Mouse (Mus musculus): ENCODE results near the gene Sema3b. TPM values are rescaled to one million over a fixed set of nuclear protein-coding genes. Genes with fewer than 3 reads are reported as not detected.

Sema3b gene
- polyA plus RNA-seq, 1 experiment from 2014 or later = 2.8 TPM

GRCm38 (mm10) chr9:107551890-107552355 lies 57.1 kb downstream of the Sema3b start:
- ATAC-seq (ENCODE audit: low read depth) = no peak
- Histone ChIP-seq H3K4me1 (ENCODE audit: control insufficient read depth, insufficient read depth, low read length) (peaks cover 21% of the 10 kb centered on the region), H3K36me3 (ENCODE audit: control insufficient read depth, insufficient read depth, low read length) (no peaks in the 10 kb centered on the region), H3K9ac (replicated peaks; ENCODE audit: low read depth, low read length) (peak overlapping the region; percentile 51), H3K4me3 (ENCODE audit: low read depth, low read length) (peak overlapping the region; percentile 29), H3K9me3 (ENCODE audit: control insufficient read depth, low read length) (no peaks in the 10 kb centered on the region), H3K27ac (ENCODE audit: low read depth, low read length) (no peak overlapping the region), H3K27me3 (ENCODE audit: control insufficient read depth, insufficient read depth, low read length) (peaks cover 24% of the 10 kb centered on the region), H3K4me2 (ENCODE audit: low read depth, low read length) (peak overlapping the region; percentile 50)
- 7% methylated on average over 8 of the region's 8 CpGs for WGBS

GRCm38 (mm10) chr9:107551117-107551889 lies 57.7 kb downstream of the Sema3b start, which contains the start of gene Rassf1:
TSS of gene Rassf1 (plus strand) at chr9:107551555.
- Histone ChIP-seq H3K9me3 (ENCODE audit: control insufficient read depth, low read length) (no peaks in the 10 kb centered on the region), H3K4me2 (ENCODE audit: low read depth, low read length) (peak within 1 kb of the TSS; percentile 50), H3K36me3 (ENCODE audit: control insufficient read depth, insufficient read depth, low read length) (no peaks in the 10 kb centered on the region), H3K27ac (ENCODE audit: low read depth, low read length) (no peak within 1 kb of the TSS), H3K4me3 (ENCODE audit: low read depth, low read length) (peak within 1 kb of the TSS; percentile 29), H3K27me3 (ENCODE audit: control insufficient read depth, insufficient read depth, low read length) (peaks cover 24% of the 10 kb centered on the region), H3K4me1 (ENCODE audit: control insufficient read depth, insufficient read depth, low read length) (peaks cover 28% of the 10 kb centered on the region), H3K9ac (replicated peaks; ENCODE audit: low read depth, low read length) (peak within 1 kb of the TSS; percentile 51)
- under 1% methylated on average over 63 of the region's 63 CpGs for WGBS
- ATAC-seq (ENCODE audit: low read depth) = no peak

- Histone ChIP-seq H3K27me3 (ENCODE audit: control insufficient read depth, insufficient read depth, low read length) (peaks cover 24% of the 10 kb centered on the region), H3K9ac (replicated peaks; ENCODE audit: low read depth, low read length) (no peak overlapping the region), H3K4me2 (ENCODE audit: low read depth, low read length) (peak overlapping the region; percentile 50; the same call in 1 of the 2 replicates), H3K27ac (ENCODE audit: low read depth, low read length) (no peak overlapping the region), H3K4me3 (ENCODE audit: low read depth, low read length) (peak overlapping the region; percentile 29; the same call in 1 of the 2 replicates), H3K9me3 (ENCODE audit: control insufficient read depth, low read length) (no peaks in the 10 kb centered on the region), H3K36me3 (ENCODE audit: control insufficient read depth, insufficient read depth, low read length) (no peaks in the 10 kb centered on the region), H3K4me1 (ENCODE audit: control insufficient read depth, insufficient read depth, low read length) (peaks cover 24% of the 10 kb centered on the region)
- ATAC-seq (ENCODE audit: low read depth) = no peak
- 26% methylated on average over 23 of the region's 23 CpGs for WGBS
Measured at GRCm38 (mm10) chr9:107550491-107551116, 58.4 kb downstream of the Sema3b start.

- Histone ChIP-seq H3K27ac (ENCODE audit: low read depth, low read length) (no peak overlapping the region), H3K9ac (replicated peaks; ENCODE audit: low read depth, low read length) (no peak overlapping the region), H3K27me3 (ENCODE audit: control insufficient read depth, insufficient read depth, low read length) (peaks cover 24% of the 10 kb centered on the region), H3K36me3 (ENCODE audit: control insufficient read depth, insufficient read depth, low read length) (peaks cover 7% of the 10 kb centered on the region), H3K9me3 (ENCODE audit: control insufficient read depth, low read length) (no peaks in the 10 kb centered on the region), H3K4me3 (ENCODE audit: low read depth, low read length) (no peak overlapping the region), H3K4me2 (ENCODE audit: low read depth, low read length) (no peak overlapping the region), H3K4me1 (ENCODE audit: control insufficient read depth, insufficient read depth, low read length) (peaks cover 19% of the 10 kb centered on the region)
- ATAC-seq (ENCODE audit: low read depth) = no peak
- WGBS = 85% methylated on average over 20 of the region's 20 CpGs
Measured at GRCm38 (mm10) chr9:107549297-107550074, 59.5 kb downstream of the Sema3b start.

GRCm38 (mm10) chr9:107548820-107549219 lies 60.2 kb downstream of the Sema3b start:
- peaks cover 19% of the 10 kb centered on the region for H3K4me1 ChIP-seq (ENCODE audit: control insufficient read depth, insufficient read depth, low read length)
- no peak overlapping the region for H3K4me3 ChIP-seq (ENCODE audit: low read depth, low read length)

GRCm38 (mm10) chr9:107547957-107548356 lies 61.1 kb downstream of the Sema3b start:
- peaks cover 22% of the 10 kb centered on the region for H3K27me3 ChIP-seq (ENCODE audit: control insufficient read depth, insufficient read depth, low read length)
- H3K4me1 ChIP-seq (ENCODE audit: control insufficient read depth, insufficient read depth, low read length) = peaks cover 19% of the 10 kb centered on the region

More at GRCm38 (mm10) chr9:107548820-107549219, 60.2 kb downstream of the Sema3b start:
- Histone ChIP-seq H3K27me3 (ENCODE audit: control insufficient read depth, insufficient read depth, low read length) (peaks cover 24% of the 10 kb centered on the region), H3K9me3 (ENCODE audit: control insufficient read depth, low read length) (no peaks in the 10 kb centered on the region), H3K36me3 (ENCODE audit: control insufficient read depth, insufficient read depth, low read length) (peaks cover 11% of the 10 kb centered on the region), H3K9ac (replicated peaks; ENCODE audit: low read depth, low read length) (no peak overlapping the region), H3K27ac (ENCODE audit: low read depth, low read length) (no peak overlapping the region), H3K4me2 (ENCODE audit: low read depth, low read length) (no peak overlapping the region)
- WGBS = 93% methylated on average over 10 of the region's 10 CpGs
- no peak for ATAC-seq (ENCODE audit: low read depth)

More at GRCm38 (mm10) chr9:107547957-107548356, 61.1 kb downstream of the Sema3b start:
- H3K4me3 ChIP-seq (ENCODE audit: low read depth, low read length) = no peak overlapping the region
- WGBS = 80% methylated on average over 5 of the region's 5 CpGs
- H3K9ac ChIP-seq (replicated peaks; ENCODE audit: low read depth, low read length) = no peak overlapping the region
- peaks cover 11% of the 10 kb centered on the region for H3K36me3 ChIP-seq (ENCODE audit: control insufficient read depth, insufficient read depth, low read length)
- H3K4me2 ChIP-seq (ENCODE audit: low read depth, low read length) = no peak overlapping the region
- no peak overlapping the region for H3K27ac ChIP-seq (ENCODE audit: low read depth, low read length)
- no peaks in the 10 kb centered on the region for H3K9me3 ChIP-seq (ENCODE audit: control insufficient read depth, low read length)
- ATAC-seq (ENCODE audit: low read depth) = no peak

Other genes with a start within 250 kb of the Sema3b start
- gene Cacna2d2, start 209.6 kb downstream of the Sema3b start, polyA plus RNA-seq (2014; fragmentation: Nextera tagmentation; extraction: Ambion mirVana) = 7.1 and 10.6 TPM in 2 replicates
- 47.7 and 48.7 TPM in 2 replicates for gene Tmem115, start 75.3 kb downstream of the Sema3b start, polyA plus RNA-seq (2014; fragmentation: Nextera tagmentation; extraction: Ambion mirVana)
- 42.2 and 46.7 TPM in 2 replicates for gene Cyb561d2, start 67.0 kb downstream of the Sema3b start, polyA plus RNA-seq (2014; fragmentation: Nextera tagmentation; extraction: Ambion mirVana)
- 71.5 and 74.9 TPM in 2 replicates for gene Nprl2, start 67.0 kb downstream of the Sema3b start, polyA plus RNA-seq (2014; fragmentation: Nextera tagmentation; extraction: Ambion mirVana)
- 1.2 and 2.0 TPM in 2 replicates for gene Zmynd10, start 61.9 kb downstream of the Sema3b start, polyA plus RNA-seq (2014; fragmentation: Nextera tagmentation; extraction: Ambion mirVana)
- gene Rassf1, start 57.7 kb downstream of the Sema3b start, polyA plus RNA-seq (2014; fragmentation: Nextera tagmentation; extraction: Ambion mirVana) = 34.1 and 34.9 TPM in 2 replicates
- gene Tusc2, start 46.0 kb downstream of the Sema3b start, polyA plus RNA-seq (2014; fragmentation: Nextera tagmentation; extraction: Ambion mirVana) = 111 and 126 TPM in 2 replicates
- 60.3 and 70.0 TPM in 2 replicates for gene Hyal2, start 41.3 kb downstream of the Sema3b start, polyA plus RNA-seq (2014; fragmentation: Nextera tagmentation; extraction: Ambion mirVana)
- 3.1 and 4.7 TPM in 2 replicates for gene Hyal1, start 32.3 kb downstream of the Sema3b start, polyA plus RNA-seq (2014; fragmentation: Nextera tagmentation; extraction: Ambion mirVana)
- gene Naa80, start 30.3 kb downstream of the Sema3b start, polyA plus RNA-seq (2014; fragmentation: Nextera tagmentation; extraction: Ambion mirVana) = 13.3 and 15.6 TPM in 2 replicates
- gene Hyal3, start 28.4 kb downstream of the Sema3b start, polyA plus RNA-seq (2014; fragmentation: Nextera tagmentation; extraction: Ambion mirVana) = 1.5 and 2.1 TPM in 2 replicates
- gene Ifrd2, start 21.6 kb downstream of the Sema3b start, polyA plus RNA-seq (2014; fragmentation: Nextera tagmentation; extraction: Ambion mirVana) = 15.0 and 17.8 TPM in 2 replicates
- gene Gnai2, start 26.1 kb upstream of the Sema3b start, polyA plus RNA-seq (2014; fragmentation: Nextera tagmentation; extraction: Ambion mirVana) = 234 and 258 TPM in 2 replicates
- 31.3 and 36.6 TPM in 2 replicates for gene Slc38a3, start 60.3 kb upstream of the Sema3b start, polyA plus RNA-seq (2014; fragmentation: Nextera tagmentation; extraction: Ambion mirVana)
- gene Gnat1, start 70.5 kb upstream of the Sema3b start, polyA plus RNA-seq (2014; fragmentation: Nextera tagmentation; extraction: Ambion mirVana) = 1.4 and 2.7 TPM in 2 replicates
- 17.0 and 18.7 TPM in 2 replicates for gene Sema3f, start 101.2 kb upstream of the Sema3b start, polyA plus RNA-seq (2014; fragmentation: Nextera tagmentation; extraction: Ambion mirVana)
- 237 and 239 TPM in 2 replicates for gene Rbm5, start 161.8 kb upstream of the Sema3b start, polyA plus RNA-seq (2014; fragmentation: Nextera tagmentation; extraction: Ambion mirVana)